Mouse (Mus musculus) testis, adult 2 months (tissue): ENCODE measurements around the gene Cpt1a. TPM values are rescaled to one million over a fixed set of nuclear protein-coding genes. Genes with fewer than 3 reads are reported as not detected.

Experiments used
- H3K27ac ChIP-seq: fragments of 200-500 bp; 2 replicates; pipeline ENCODE4 v1.5.1; 2012; ENCODE audit warnings: low read depth, low read length; ENCODE audit not compliant: control insufficient read depth, insufficient read depth
- H3K27me3 ChIP-seq: fragments of 200-500 bp; 2 replicates; pipeline ENCODE4 v1.6.1; 2012; ENCODE audit warnings: mild to moderate bottlenecking, low read length, moderate library complexity; ENCODE audit not compliant: control insufficient read depth, insufficient read depth
- H3K36me3 ChIP-seq: fragments of 200-500 bp; 2 replicates; pipeline ENCODE4 v1.6.1; 2012; ENCODE audit warnings: mild to moderate bottlenecking, low read length; ENCODE audit not compliant: control insufficient read depth, insufficient read depth
- H3K4me1 ChIP-seq: fragments of 200-500 bp; 2 replicates; pipeline ENCODE4 v1.6.1; 2012; ENCODE audit warnings: low read length; ENCODE audit not compliant: control insufficient read depth, insufficient read depth
- H3K4me3 ChIP-seq: fragments of 200-500 bp; 2 replicates; pipeline ENCODE4 v1.5.1; 2012; ENCODE audit warnings: low read depth, mild to moderate bottlenecking, low read length, moderate library complexity, mixed read lengths; ENCODE audit not compliant: control insufficient read depth
- CTCF ChIP-seq: fragments of 200-500 bp; IDR thresholded peaks from 2 replicates; pipeline ENCODE4 v1.5.1; 2012; ENCODE audit warnings: low read depth, mild to moderate bottlenecking, inconsistent platforms, low read length, moderate library complexity; ENCODE audit not compliant: control insufficient read depth, insufficient read depth, insufficient replicate concordance
- POLR2A ChIP-seq: fragments of 200-500 bp; IDR thresholded peaks from 2 replicates; pipeline ENCODE4 v1.6.1; 2012; ENCODE audit warnings: low read depth, mild to moderate bottlenecking, inconsistent platforms, low read length, moderate library complexity; ENCODE audit not compliant: control insufficient read depth
- polyA plus RNA-seq: library from polyadenylated mRNA; depleted of rRNA; stranded (reverse); fragments of >200 nt; gene quantifications from 2 replicates; pipeline ENCODE4 v1.2.3, GENCODE M21; 2012

Cpt1a gene
- polyA plus RNA-seq, 1 experiment, result 18.9 TPM

DNA sequence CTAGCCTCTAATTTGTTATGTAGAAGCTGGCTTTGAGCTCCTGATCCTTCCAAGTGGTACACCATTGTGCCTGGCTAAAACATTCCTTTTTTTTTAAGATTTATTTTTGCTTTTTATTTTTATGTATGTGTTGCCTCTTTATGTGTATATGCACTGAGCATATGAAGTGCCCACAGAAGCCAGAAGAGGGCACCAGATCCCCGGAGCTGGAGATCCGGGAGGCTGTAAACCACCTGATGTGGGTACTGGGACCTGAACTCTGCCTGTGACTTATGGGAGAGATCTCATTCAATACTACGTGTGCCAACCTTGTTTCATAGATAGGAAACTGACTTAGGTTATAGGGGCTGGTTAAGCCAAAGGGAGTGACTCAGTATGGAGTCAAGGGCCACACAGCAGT lies 46.1 kb downstream of the Cpt1a start:
- H3K27me3 ChIP-seq, result no peaks in the 10 kb centered on the region
- no peaks in the 10 kb centered on the region for H3K4me1 ChIP-seq
- no peak overlapping the region for H3K4me3 ChIP-seq
- H3K36me3 ChIP-seq, result no peaks in the 10 kb centered on the region
- no peak for TF ChIP-seq CTCF
- no peak for TF ChIP-seq POLR2A
- H3K27ac ChIP-seq, result no peak overlapping the region

DNA sequence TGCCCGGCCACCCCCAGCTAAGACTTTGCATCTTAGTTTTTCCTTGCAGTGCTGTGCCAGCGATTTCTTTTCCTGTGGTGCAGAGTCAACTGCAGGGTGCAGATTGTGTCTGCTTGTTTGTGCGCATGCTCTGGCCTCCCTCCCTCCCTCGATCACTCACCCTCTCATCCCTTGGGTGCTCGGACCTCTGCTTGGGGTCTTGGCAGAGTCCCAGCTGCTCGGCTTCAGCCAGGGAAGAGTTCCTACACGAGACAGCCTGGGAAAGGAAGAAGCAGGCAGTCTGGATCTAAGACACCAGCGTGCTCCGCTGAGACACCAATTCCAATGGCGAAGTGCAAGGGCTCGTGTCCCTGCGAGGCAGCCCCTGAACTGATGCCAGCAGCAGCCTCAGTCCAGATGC lies 51.2 kb downstream of the Cpt1a start:
- H3K27ac ChIP-seq, result no peak overlapping the region
- no peak overlapping the region for H3K4me3 ChIP-seq
- no peaks in the 10 kb centered on the region for H3K27me3 ChIP-seq
- TF ChIP-seq CTCF, result no peak
- no peak for TF ChIP-seq POLR2A
- no peaks in the 10 kb centered on the region for H3K36me3 ChIP-seq
- no peaks in the 10 kb centered on the region for H3K4me1 ChIP-seq

DNA sequence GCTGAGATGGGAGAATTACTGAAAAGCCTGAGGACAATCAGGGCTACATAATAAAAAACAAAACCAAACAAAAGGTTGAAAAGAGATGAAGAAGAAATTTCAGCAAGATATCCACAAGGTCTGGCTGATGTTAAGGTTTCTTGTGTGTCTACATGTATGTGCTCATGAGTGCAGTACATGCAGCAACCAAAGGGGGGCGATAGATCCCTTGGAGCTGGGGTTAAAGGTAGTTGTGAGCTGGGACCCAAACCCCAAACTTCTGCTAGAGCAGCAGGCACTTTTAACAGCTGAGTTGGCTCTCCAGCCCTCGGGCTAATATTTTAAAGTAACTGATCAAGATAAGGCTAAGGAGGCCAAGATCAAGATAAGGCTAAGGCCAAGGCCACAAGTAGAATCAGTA lies 51.9 kb downstream of the Cpt1a start:
- H3K27ac ChIP-seq, result no peak overlapping the region
- 0 out of 2 replicates have a peak, but pooled peaks have one; percentile 18 for TF ChIP-seq CTCF
- no peak for TF ChIP-seq POLR2A
- H3K4me1 ChIP-seq, result no peaks in the 10 kb centered on the region
- no peaks in the 10 kb centered on the region for H3K27me3 ChIP-seq
- no peak overlapping the region for H3K4me3 ChIP-seq
- H3K36me3 ChIP-seq, result no peaks in the 10 kb centered on the region

DNA sequence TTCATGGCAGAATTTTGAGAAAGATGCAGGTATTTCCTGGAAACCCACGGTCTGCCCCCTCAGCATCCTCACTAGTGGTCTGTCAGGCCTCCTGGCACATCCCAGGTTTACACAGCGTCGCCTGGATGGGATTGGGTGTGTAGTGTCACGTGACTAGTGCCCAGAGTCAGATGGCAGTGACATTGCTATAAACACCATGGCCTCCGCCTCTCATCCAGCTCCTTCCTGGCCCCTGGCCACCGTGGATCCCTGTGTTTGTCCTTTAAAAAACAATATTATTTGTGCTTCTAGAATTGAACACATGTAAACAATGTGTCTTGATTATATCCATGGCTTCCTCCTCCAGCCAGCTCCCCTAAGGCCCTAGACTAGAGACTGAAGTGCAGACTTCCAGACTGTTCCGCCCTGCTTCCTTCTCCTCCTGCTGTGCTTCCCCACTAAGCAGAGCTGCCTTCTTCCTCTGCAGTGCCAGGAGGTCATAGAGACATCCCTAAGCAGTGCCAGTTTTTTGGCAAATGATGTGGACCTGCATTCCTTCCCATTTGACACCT lies 53.9 kb downstream of the Cpt1a start:
- no peaks in the 10 kb centered on the region for H3K4me1 ChIP-seq
- H3K27me3 ChIP-seq, result no peaks in the 10 kb centered on the region
- H3K27ac ChIP-seq, result no peak overlapping the region
- H3K4me3 ChIP-seq, result no peak overlapping the region
- H3K36me3 ChIP-seq, result no peaks in the 10 kb centered on the region
- TF ChIP-seq POLR2A (no peak), CTCF (no peak)

DNA sequence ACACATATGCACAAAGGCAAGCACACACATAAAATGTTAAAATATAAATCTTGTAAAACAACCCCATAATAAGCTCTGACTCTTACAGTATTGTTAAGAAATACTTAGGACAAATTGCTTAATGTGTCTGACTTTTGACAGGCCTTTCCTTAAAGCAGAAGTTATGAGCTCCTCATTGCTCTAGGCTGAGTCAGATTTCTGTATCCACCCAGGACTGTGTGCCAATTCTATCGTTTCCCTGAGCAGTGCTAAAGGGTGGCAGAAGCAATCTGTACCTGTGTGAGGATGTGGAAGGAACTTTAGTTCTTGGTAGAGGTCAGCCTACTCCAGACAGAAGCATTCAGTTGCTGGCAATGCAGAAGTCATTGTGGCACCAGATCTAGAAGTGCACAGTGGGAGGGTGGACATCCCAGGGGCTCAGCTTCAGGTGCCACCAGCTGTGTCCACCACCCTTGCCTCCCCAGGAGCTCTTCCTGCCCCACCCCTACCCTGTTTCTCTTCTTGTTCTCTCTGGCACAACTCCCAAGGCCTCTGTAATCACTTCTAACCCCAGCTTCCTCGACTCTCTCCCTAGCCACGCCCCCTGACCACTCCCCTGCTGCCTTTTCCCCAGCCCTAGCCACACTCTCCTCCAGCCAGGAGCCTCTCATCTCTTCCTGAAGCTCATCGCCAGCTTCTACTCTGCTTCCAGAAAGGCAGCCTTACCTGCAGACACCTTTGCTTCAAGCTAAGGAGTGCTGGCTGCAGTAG lies 55.0 kb downstream of the Cpt1a start:
- Histone ChIP-seq H3K4me1 (no peaks in the 10 kb centered on the region), H3K36me3 (no peaks in the 10 kb centered on the region), H3K27me3 (no peaks in the 10 kb centered on the region), H3K4me3 (no peak overlapping the region), H3K27ac (no peak overlapping the region)
- no peak for TF ChIP-seq POLR2A
- no peak for TF ChIP-seq CTCF

DNA sequence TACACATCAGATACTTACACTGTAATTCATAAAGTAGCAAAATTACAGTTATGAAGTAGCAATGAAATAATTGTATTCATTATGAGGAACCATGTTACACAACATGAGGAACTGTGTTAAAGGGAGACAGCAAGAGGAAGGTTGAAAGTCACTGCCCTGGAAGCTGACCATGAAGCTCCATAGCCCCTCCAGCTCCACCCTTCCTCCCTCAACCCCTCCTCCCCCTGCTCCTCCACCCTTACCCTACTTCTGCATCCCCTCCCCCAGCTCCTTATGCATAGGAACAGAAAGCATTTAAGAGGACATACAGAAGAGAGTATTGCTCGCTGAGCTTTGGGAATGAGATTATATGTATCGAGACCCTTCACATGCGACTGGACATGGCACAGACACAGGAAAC lies 56.5 kb downstream of the Cpt1a start:
- TF ChIP-seq POLR2A (no peak), CTCF (no peak)
- no peaks in the 10 kb centered on the region for H3K4me1 ChIP-seq
- no peak overlapping the region for H3K4me3 ChIP-seq
- no peaks in the 10 kb centered on the region for H3K36me3 ChIP-seq
- no peak overlapping the region for H3K27ac ChIP-seq
- H3K27me3 ChIP-seq, result no peaks in the 10 kb centered on the region

DNA sequence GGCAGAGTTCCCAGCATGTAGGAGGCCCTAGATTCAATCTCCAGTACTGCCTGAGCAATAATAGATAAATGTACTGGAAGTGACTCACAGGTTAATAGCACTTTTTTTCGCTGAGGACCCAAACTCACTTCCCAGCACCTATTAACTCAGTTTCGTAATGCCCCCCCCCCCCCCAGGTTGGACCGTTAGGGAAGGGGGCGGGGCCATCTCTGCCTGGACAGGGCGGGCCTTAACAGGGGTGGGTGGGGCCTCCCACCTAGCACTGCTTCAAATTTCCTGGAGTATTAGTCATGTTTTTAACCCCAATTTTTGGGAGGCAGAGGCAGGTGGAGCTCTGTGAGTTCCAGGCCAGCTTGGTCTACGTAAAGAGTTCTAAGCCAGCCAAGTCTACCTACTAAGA lies 65.9 kb downstream of the Cpt1a start:
- peak overlapping the region; percentile 97 for H3K27ac ChIP-seq
- TF ChIP-seq CTCF (no peak), POLR2A (no peak)
- peak overlapping the region; percentile 89 for H3K4me3 ChIP-seq
- peaks cover 5% of the 10 kb centered on the region for H3K4me1 ChIP-seq
- H3K36me3 ChIP-seq, result no peaks in the 10 kb centered on the region
- no peaks in the 10 kb centered on the region for H3K27me3 ChIP-seq
